Mouse (Mus musculus): ENCODE results near the gene Sec1. TPM values are rescaled to one million over a fixed set of nuclear protein-coding genes. Genes with fewer than 3 reads are reported as not detected.

Gene Sec1
- 0.24 and 0.99 TPM in 2 replicates for polyA plus RNA-seq (2014; fragmentation: Nextera tagmentation; extraction: Ambion mirVana)

DNA sequence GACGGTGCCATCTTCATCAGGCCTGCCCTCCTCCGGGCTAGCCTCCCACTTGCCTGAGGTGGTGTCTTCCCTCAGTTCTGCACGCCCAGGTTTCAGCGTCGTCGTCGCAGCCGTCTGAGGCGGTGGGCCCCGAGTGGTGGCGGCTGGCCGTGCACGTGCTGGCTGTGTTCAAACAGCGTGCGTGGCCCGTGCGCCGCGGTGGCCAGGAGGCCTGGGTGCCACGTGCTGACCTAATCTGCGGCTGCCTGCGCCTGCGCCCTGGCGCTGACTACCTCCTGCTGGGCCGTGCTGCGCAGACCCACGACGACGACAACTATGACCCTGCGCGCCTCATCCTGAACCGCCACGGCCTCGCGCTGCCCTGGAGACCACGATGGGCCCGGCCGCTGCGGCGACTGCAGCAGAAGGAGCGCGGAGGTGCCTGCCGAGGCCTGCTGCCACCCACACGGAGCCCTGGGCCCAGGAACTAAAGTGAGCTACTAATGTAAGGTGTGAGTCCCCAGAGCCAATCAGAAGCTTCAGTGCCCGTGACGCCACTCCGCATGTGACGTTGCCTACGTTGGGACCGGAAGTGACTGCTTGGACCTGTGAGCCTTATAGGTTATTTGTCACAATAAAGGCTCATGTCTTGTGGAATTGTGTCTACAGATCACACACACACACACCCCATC lies at the start of gene Sec1:
TSS of gene Sec1 (minus strand) at position 482 of the 671 bp plus-strand sequence.
- H3K27ac ChIP-seq (ENCODE audit: low read depth, low read length): no peak within 1 kb of the TSS
- H3K4me3 ChIP-seq (ENCODE audit: low read depth, low read length): no peak within 1 kb of the TSS
- no peak for ATAC-seq (replicated peaks; ENCODE audit: insufficient number of reproducible peaks, low FRiP score, low TSS enrichment)
- no peaks in the 10 kb centered on the region for H3K36me3 ChIP-seq (ENCODE audit: control insufficient read depth, insufficient read depth, low read length)
- peaks cover 15% of the 10 kb centered on the region for H3K4me1 ChIP-seq (ENCODE audit: control insufficient read depth, insufficient read depth, low read length)
- H3K9ac ChIP-seq (ENCODE audit: low read depth, low read length): no peak within 1 kb of the TSS
- H3K9me3 ChIP-seq (replicated peaks; ENCODE audit: control insufficient read depth, low read length): no peaks in the 10 kb centered on the region
- 85% methylated on average over 50 of the region's 50 CpGs for WGBS (ENCODE audit: insufficient replicate concordance)
- no peak within 1 kb of the TSS for H3K4me2 ChIP-seq
- H3K27me3 ChIP-seq (ENCODE audit: control insufficient read depth, insufficient read depth, low read length): peaks cover 13% of the 10 kb centered on the region

DNA sequence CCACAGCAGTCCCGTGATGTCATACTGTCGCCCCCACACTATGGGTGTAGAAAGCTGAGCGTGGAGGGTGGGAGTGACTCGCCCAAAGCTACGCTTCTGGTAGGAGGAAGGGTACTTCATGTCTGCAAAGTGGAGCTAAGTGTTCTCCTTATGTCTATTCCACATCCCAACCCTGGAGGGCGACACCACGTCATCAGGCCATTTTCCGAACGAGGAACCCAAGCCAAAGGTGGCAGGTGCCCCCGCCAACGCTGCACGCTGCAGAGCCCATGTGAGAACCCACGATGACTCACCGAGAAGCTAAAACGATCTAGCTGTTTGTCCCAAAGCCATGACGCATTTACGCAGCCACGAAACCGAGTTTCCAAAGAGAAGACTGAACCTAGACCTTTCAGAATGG lies 48.1 kb upstream of the Sec1 start:
- no peaks in the 10 kb centered on the region for H3K27me3 ChIP-seq (ENCODE audit: control insufficient read depth, insufficient read depth, low read length)
- no peaks in the 10 kb centered on the region for H3K4me1 ChIP-seq (ENCODE audit: control insufficient read depth, insufficient read depth, low read length)
- H3K4me3 ChIP-seq (ENCODE audit: low read depth, low read length): peak overlapping the region; percentile 8; the same call in 1 of the 2 replicates
- peak overlapping the region; percentile 47 for H3K4me2 ChIP-seq
- ATAC-seq (replicated peaks; ENCODE audit: insufficient number of reproducible peaks, low FRiP score, low TSS enrichment): no peak
- no peaks in the 10 kb centered on the region for H3K36me3 ChIP-seq (ENCODE audit: control insufficient read depth, insufficient read depth, low read length)
- WGBS (ENCODE audit: insufficient replicate concordance): 34% methylated on average over 19 of the region's 19 CpGs
- H3K27ac ChIP-seq (ENCODE audit: low read depth, low read length): no peak overlapping the region
- no peaks in the 10 kb centered on the region for H3K9me3 ChIP-seq (replicated peaks; ENCODE audit: control insufficient read depth, low read length)
- H3K9ac ChIP-seq (ENCODE audit: low read depth, low read length): 0 out of 2 replicates have a peak overlapping the region, but pooled peaks have one; percentile 3

- H3K4me1 ChIP-seq (ENCODE audit: control insufficient read depth, insufficient read depth, low read length): no peaks in the 10 kb centered on the region
- H3K36me3 ChIP-seq (ENCODE audit: control insufficient read depth, insufficient read depth, low read length): no peaks in the 10 kb centered on the region
- H3K9me3 ChIP-seq (replicated peaks; ENCODE audit: control insufficient read depth, low read length): no peaks in the 10 kb centered on the region
- H3K27me3 ChIP-seq (ENCODE audit: control insufficient read depth, insufficient read depth, low read length): no peaks in the 10 kb centered on the region
- ATAC-seq (replicated peaks; ENCODE audit: insufficient number of reproducible peaks, low FRiP score, low TSS enrichment): no peak
- H3K4me3 ChIP-seq (ENCODE audit: low read depth, low read length): peak overlapping the region; percentile 8; the same call in 1 of the 2 replicates
- no peak overlapping the region for H3K9ac ChIP-seq (ENCODE audit: low read depth, low read length)
- no peak overlapping the region for H3K27ac ChIP-seq (ENCODE audit: low read depth, low read length)
- peak overlapping the region; percentile 47 for H3K4me2 ChIP-seq
- WGBS (ENCODE audit: insufficient replicate concordance): 27% methylated on average over 11 of the region's 11 CpGs
Measured at GRCm38 (mm10) chr7:45741777-45742176, 47.6 kb upstream of the Sec1 start.

DNA sequence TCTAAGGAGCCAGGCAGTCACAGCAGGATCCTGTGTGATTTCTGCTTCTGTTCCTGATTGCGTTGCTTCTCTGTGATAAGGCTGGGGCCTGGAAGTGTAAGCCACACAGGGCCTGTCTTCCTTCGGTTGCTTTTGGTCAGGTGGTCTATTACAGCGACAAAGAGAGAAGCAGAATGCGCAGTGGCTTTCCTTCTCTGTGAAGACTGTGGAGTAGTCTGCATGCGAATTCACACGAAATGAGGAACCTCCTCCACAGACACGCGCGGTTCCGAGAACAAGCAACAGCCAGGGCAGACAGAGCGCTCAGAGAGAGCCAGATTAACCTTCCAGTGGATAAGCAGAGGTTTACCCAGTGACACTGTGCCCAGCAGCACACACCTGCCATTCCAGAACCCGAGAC lies 47.1 kb upstream of the Sec1 start:
- Histone ChIP-seq H3K9ac (ENCODE audit: low read depth, low read length) (no peak overlapping the region), H3K9me3 (replicated peaks; ENCODE audit: control insufficient read depth, low read length) (no peaks in the 10 kb centered on the region), H3K4me2 (no peak overlapping the region), H3K4me1 (ENCODE audit: control insufficient read depth, insufficient read depth, low read length) (no peaks in the 10 kb centered on the region), H3K36me3 (ENCODE audit: control insufficient read depth, insufficient read depth, low read length) (no peaks in the 10 kb centered on the region), H3K27ac (ENCODE audit: low read depth, low read length) (no peak overlapping the region), H3K27me3 (ENCODE audit: control insufficient read depth, insufficient read depth, low read length) (no peaks in the 10 kb centered on the region), H3K4me3 (ENCODE audit: low read depth, low read length) (no peak overlapping the region)
- no peak for ATAC-seq (replicated peaks; ENCODE audit: insufficient number of reproducible peaks, low FRiP score, low TSS enrichment)
- 64% methylated on average over 12 of the region's 12 CpGs for WGBS (ENCODE audit: insufficient replicate concordance)

DNA sequence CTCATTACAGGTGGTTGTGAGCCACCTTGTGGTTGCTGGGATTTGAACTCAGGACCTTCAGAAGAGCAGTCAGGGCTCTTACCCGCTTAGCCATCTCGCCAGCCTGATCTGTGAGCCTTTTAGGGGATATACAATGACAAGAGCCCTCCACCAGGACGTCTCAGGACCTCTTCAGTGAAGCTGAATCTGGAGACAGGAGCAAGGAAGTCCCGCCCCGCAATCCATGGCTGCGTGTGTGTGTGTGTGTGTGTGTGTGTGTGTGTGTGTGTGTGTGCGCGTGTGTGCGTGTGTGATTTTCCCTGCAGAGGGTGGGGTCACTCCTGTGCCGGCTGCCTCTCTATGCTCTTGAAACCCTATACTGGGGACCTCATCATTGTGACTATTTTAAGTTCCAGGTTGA lies 45.6 kb upstream of the Sec1 start:
- Histone ChIP-seq H3K27me3 (ENCODE audit: control insufficient read depth, insufficient read depth, low read length) (no peaks in the 10 kb centered on the region), H3K4me3 (ENCODE audit: low read depth, low read length) (no peak overlapping the region), H3K9me3 (replicated peaks; ENCODE audit: control insufficient read depth, low read length) (no peaks in the 10 kb centered on the region), H3K36me3 (ENCODE audit: control insufficient read depth, insufficient read depth, low read length) (no peaks in the 10 kb centered on the region), H3K4me2 (no peak overlapping the region), H3K27ac (ENCODE audit: low read depth, low read length) (no peak overlapping the region), H3K4me1 (ENCODE audit: control insufficient read depth, insufficient read depth, low read length) (no peaks in the 10 kb centered on the region), H3K9ac (ENCODE audit: low read depth, low read length) (no peak overlapping the region)
- no peak for ATAC-seq (replicated peaks; ENCODE audit: insufficient number of reproducible peaks, low FRiP score, low TSS enrichment)
- WGBS (ENCODE audit: insufficient replicate concordance): 68% methylated on average over 10 of the region's 10 CpGs

DNA sequence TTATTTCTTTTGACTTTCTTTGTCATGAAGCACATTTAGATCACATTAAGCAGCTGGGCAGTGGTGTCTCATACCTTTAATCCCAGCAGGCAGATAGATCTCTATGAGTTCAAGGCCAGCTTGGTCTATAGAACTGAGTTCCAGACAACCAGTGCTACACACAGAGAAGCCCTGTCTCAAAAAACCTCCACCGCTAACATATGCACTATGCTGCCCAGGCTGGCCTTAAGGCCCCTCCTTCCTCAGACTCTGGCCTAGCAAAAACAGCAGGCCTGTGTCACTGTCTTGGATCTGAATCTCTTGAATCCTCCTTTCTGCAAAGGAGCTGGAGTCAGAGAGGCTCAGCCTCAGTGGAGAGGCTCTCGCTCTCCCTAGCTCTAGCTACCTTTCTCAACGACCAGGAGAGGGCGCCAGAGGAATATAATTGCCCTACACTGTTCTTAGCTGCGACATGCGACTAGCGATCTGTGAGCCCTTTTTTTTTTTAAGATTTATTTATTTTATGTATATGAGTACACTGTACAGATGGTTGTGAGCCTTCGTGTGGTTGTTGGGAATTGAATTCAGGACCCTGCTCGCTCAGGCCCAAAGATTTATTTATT lies 45.1 kb upstream of the Sec1 start:
- Histone ChIP-seq H3K9me3 (replicated peaks; ENCODE audit: control insufficient read depth, low read length) (no peaks in the 10 kb centered on the region), H3K36me3 (ENCODE audit: control insufficient read depth, insufficient read depth, low read length) (no peaks in the 10 kb centered on the region), H3K27ac (ENCODE audit: low read depth, low read length) (no peak overlapping the region), H3K4me2 (no peak overlapping the region), H3K4me3 (ENCODE audit: low read depth, low read length) (no peak overlapping the region), H3K4me1 (ENCODE audit: control insufficient read depth, insufficient read depth, low read length) (no peaks in the 10 kb centered on the region), H3K27me3 (ENCODE audit: control insufficient read depth, insufficient read depth, low read length) (no peaks in the 10 kb centered on the region), H3K9ac (ENCODE audit: low read depth, low read length) (no peak overlapping the region)
- ATAC-seq (replicated peaks; ENCODE audit: insufficient number of reproducible peaks, low FRiP score, low TSS enrichment): no peak; the same call in 1 of the 2 replicates
- WGBS (ENCODE audit: insufficient replicate concordance): 8% methylated on average over 9 of the region's 9 CpGs

GRCm38 (mm10) chr7:45733477-45733876 lies 39.3 kb upstream of the Sec1 start:
- Histone ChIP-seq H3K9ac (ENCODE audit: low read depth, low read length) (no peak overlapping the region), H3K27me3 (ENCODE audit: control insufficient read depth, insufficient read depth, low read length) (no peaks in the 10 kb centered on the region), H3K27ac (ENCODE audit: low read depth, low read length) (no peak overlapping the region), H3K4me3 (ENCODE audit: low read depth, low read length) (no peak overlapping the region), H3K36me3 (ENCODE audit: control insufficient read depth, insufficient read depth, low read length) (no peaks in the 10 kb centered on the region), H3K9me3 (replicated peaks; ENCODE audit: control insufficient read depth, low read length) (no peaks in the 10 kb centered on the region), H3K4me2 (no peak overlapping the region), H3K4me1 (ENCODE audit: control insufficient read depth, insufficient read depth, low read length) (peaks cover 7% of the 10 kb centered on the region; the same call in 1 of the 2 replicates)
- no peak for ATAC-seq (replicated peaks; ENCODE audit: insufficient number of reproducible peaks, low FRiP score, low TSS enrichment)
- WGBS (ENCODE audit: insufficient replicate concordance): 75% methylated on average over 5 of the region's 5 CpGs

DNA sequence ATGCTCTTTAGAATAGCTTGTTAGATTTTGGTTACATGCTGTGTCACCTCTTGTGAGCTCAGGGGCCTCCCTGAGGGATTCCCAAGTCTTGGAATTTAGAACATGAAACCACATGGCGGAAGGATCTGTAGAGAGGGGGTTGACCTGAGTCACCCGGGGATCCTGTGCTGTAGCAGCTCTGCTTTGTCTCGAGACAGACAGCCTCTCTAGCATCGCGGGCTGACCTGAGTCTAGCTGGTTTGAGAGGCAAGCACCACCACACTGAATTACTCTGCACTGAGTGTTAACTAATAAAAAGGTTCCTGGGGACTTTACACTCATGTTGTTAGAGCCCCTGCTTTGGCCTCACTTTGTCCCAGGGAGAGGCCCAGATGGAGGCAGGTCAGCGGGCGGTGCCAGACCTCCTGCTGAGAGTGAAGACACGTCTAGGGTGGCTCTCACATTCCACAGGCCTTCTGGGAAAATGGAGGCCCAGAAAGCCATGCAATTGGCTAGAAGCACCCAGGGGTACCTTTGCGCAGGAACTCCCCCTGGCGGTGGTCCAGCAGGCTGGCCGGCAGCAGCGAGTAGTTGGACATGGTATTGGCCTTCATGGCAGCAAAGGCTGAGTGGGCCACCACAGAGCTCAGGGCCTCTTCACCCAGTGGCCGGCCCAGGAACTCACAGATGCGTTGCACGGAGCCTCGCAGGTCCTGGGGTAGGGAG lies 36.7 kb upstream of the Sec1 start:
- no peak for ATAC-seq (replicated peaks; ENCODE audit: insufficient number of reproducible peaks, low FRiP score, low TSS enrichment)
- no peak overlapping the region for H3K4me3 ChIP-seq (ENCODE audit: low read depth, low read length)
- peak overlapping the region; percentile 39; the same call in 1 of the 2 replicates for H3K9ac ChIP-seq (ENCODE audit: low read depth, low read length)
- H3K4me2 ChIP-seq: no peak overlapping the region; the same call in 1 of the 2 replicates
- H3K36me3 ChIP-seq (ENCODE audit: control insufficient read depth, insufficient read depth, low read length): peaks cover 5% of the 10 kb centered on the region; the same call in 1 of the 2 replicates
- H3K27ac ChIP-seq (ENCODE audit: low read depth, low read length): no peak overlapping the region
- no peaks in the 10 kb centered on the region for H3K9me3 ChIP-seq (replicated peaks; ENCODE audit: control insufficient read depth, low read length)
- H3K27me3 ChIP-seq (ENCODE audit: control insufficient read depth, insufficient read depth, low read length): no peaks in the 10 kb centered on the region
- peaks cover 7% of the 10 kb centered on the region; the same call in 1 of the 2 replicates for H3K4me1 ChIP-seq (ENCODE audit: control insufficient read depth, insufficient read depth, low read length)
- WGBS (ENCODE audit: insufficient replicate concordance): 14% methylated on average over 16 of the region's 16 CpGs

Measured in heart, embryonic 11.5 days (tissue).